Mouse (Mus musculus) testis, adult 2 months (tissue): ENCODE results near the gene Elp5.

Experiments used
- CTCF ChIP-seq: fragments of 200-500 bp; IDR thresholded peaks from 2 replicates; pipeline ENCODE4 v1.5.1; 2012; ENCODE audit warnings: low read depth, mild to moderate bottlenecking, inconsistent platforms, low read length, moderate library complexity; ENCODE audit not compliant: control insufficient read depth, insufficient read depth, insufficient replicate concordance
- POLR2A ChIP-seq: fragments of 200-500 bp; IDR thresholded peaks from 2 replicates; pipeline ENCODE4 v1.6.1; 2012; ENCODE audit warnings: low read depth, mild to moderate bottlenecking, inconsistent platforms, low read length, moderate library complexity; ENCODE audit not compliant: control insufficient read depth

DNA sequence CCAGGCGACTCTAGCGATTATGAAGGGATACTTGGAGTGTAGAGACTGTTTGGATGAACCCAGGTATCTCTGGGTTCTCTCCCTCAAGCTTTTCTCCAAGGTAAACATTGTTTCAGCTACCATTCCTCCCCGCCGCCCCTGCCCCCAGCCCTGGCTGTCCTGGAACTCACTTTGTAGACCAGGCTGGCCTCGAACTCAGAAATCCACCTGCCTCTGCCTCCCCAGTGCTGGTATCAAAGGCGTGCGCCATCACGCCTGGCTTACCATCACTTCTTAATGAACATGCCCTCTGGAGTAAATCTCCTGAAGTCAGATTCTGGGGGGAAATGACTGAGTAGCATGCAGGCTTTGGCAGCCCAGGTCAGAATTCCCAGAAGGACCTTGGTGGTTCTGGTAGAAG lies at the start of gene Elp5:
- TF ChIP-seq POLR2A (no peak), CTCF (no peak)
